Mouse (Mus musculus): Measurements from ENCODE around the gene Odc1. TPM values are rescaled to one million over a fixed set of nuclear protein-coding genes. Genes with fewer than 3 reads are reported as not detected.

Odc1 gene
- polyA plus RNA-seq, 1 experiment from 2014 or later = 339 TPM

DNA sequence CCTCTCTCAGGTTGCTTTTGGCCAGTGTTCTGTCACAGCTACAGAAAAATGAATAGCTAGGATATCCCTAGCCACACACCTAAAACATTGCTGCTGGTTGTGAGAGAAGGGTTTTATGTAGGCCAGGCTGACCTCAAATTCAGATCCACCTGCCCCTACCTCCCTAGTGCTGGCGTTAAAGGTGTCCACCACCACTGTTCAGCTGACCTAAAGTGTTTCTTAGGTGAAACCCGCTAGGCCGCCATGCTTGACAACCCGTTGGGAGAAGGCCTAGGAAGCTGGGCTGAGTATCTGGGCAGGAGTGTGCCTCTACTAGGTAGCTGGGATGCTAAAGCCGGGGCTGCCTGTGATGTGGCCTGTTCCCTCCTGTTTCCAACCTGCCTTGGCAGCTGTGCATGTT is 9.0 kb downstream of the Odc1 start:
- no peak overlapping the region for H3K4me2 ChIP-seq (ENCODE audit: low read depth, low read length, severe bottlenecking)
- peaks cover 13% of the 10 kb centered on the region; the same call in 1 of the 2 replicates for H3K4me1 ChIP-seq (replicated peaks; ENCODE audit: control insufficient read depth, insufficient read depth, low read length)
- no peaks in the 10 kb centered on the region; the same call in 1 of the 2 replicates for H3K36me3 ChIP-seq (ENCODE audit: control insufficient read depth, insufficient read depth, low read length)
- DNase-seq (ENCODE audit: low spot score) (no peak), ATAC-seq (replicated peaks; ENCODE audit: low FRiP score) (no peak)
- H3K9ac ChIP-seq (ENCODE audit: low read length) = no peak overlapping the region
- no peak overlapping the region for H3K4me3 ChIP-seq (ENCODE audit: low read depth, low read length)
- no peak overlapping the region for H3K27ac ChIP-seq (ENCODE audit: low read depth, low read length)
- H3K27me3 ChIP-seq (ENCODE audit: control insufficient read depth, insufficient read depth, low read length) = no peaks in the 10 kb centered on the region
- H3K9me3 ChIP-seq (ENCODE audit: control insufficient read depth, low read length) = no peaks in the 10 kb centered on the region
- 83% methylated on average over 5 of the region's 5 CpGs for WGBS

DNA sequence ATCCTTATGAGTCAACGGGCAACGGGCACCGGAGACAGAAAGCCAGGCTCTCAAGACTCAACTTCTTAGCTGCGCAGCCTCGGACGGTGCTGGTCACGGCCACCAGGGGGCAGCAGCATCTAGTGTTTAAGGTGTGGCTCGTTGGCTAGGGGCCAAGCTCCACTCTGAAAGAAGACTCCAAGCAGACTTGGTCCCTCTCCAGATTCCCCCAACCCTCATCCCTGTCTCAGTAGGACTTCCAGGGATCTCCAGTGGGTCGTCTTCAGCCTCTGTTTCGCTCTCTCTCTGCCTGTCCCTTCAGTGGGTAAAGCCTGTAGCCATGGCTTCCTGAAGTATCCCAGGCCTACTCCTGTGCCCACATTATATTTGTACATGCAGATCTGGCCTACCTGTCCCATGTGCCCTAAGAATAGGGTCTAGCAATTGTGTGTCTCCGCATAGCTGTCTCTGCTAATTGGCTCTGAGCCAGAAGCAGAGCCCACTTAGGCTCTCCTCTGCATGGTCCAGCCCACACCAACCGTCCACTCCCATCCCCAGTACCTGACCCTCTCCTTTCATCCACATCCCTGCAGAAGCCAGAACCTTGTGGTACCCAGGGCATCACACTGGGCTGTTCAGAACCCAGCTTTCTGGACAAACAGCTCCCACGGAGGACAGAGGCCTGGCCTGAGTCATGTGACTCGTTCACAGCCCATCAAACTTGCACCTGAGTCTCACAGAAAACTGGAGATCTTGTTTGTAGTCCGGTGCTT is 9.8 kb downstream of the Odc1 start:
- no peak overlapping the region for H3K4me3 ChIP-seq (ENCODE audit: low read depth, low read length)
- H3K27ac ChIP-seq (ENCODE audit: low read depth, low read length) = no peak overlapping the region
- peak; percentile 93 for DNase-seq (ENCODE audit: low spot score)
- WGBS = 35% methylated on average over 15 of the region's 15 CpGs
- H3K36me3 ChIP-seq (ENCODE audit: control insufficient read depth, insufficient read depth, low read length) = no peaks in the 10 kb centered on the region; the same call in 1 of the 2 replicates
- peak; percentile 41 for ATAC-seq (replicated peaks; ENCODE audit: low FRiP score)
- H3K4me1 ChIP-seq (replicated peaks; ENCODE audit: control insufficient read depth, insufficient read depth, low read length) = peaks cover 13% of the 10 kb centered on the region; the same call in 1 of the 2 replicates
- no peaks in the 10 kb centered on the region for H3K9me3 ChIP-seq (ENCODE audit: control insufficient read depth, low read length)
- no peaks in the 10 kb centered on the region for H3K27me3 ChIP-seq (ENCODE audit: control insufficient read depth, insufficient read depth, low read length)
- no peak overlapping the region for H3K9ac ChIP-seq (ENCODE audit: low read length)
- H3K4me2 ChIP-seq (ENCODE audit: low read depth, low read length, severe bottlenecking) = no peak overlapping the region

DNA sequence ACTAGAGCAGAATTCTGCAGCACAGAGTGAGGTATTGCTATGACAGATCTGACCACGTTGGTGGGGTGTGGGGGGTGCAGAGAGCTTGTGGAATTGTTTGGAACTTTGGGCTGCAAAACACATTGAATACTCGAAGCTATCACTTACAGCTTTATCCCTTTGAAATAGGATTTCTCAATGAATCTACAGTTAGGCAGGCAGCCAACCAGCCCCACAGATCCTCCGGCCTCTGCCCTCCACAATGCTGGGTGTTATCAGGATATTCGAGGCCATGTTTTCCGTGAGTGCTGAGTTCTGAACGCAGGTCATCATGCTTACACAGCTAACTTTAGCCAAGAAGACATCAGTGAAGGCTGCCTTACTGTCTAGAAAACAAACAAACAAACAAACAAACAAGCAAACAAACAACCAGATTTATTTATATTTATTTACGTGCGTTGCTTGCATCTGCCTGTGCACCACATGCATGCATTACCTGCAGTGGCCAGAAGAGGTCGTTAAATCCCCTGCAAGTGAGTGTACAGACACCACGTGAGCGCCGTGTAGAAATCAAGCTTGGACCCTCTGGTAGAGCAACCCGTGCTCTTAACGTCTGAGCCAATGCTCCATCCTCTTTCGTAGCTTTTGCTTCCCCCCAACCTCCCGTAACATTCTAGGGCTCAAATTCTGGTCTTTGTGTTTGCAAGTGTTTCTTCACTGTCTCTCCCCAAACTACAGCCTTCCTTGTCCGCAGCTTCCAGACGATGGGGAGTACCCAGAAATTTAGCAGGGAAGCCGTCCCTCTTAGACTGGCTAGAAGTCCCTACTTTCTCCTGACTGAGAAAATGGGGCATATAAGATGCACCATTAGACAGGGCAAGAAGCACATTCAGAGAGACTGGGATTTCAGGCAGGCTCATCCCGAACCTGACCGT is 12.1 kb downstream of the Odc1 start:
- no peaks in the 10 kb centered on the region; the same call in 1 of the 2 replicates for H3K36me3 ChIP-seq (ENCODE audit: control insufficient read depth, insufficient read depth, low read length)
- DNase-seq (ENCODE audit: low spot score) (peak; percentile 91), ATAC-seq (replicated peaks; ENCODE audit: low FRiP score) (peak; percentile 70)
- H3K9me3 ChIP-seq (ENCODE audit: control insufficient read depth, low read length) = no peaks in the 10 kb centered on the region
- no peak overlapping the region for H3K4me3 ChIP-seq (ENCODE audit: low read depth, low read length)
- no peaks in the 10 kb centered on the region for H3K27me3 ChIP-seq (ENCODE audit: control insufficient read depth, insufficient read depth, low read length)
- 23% methylated on average over 21 of the region's 21 CpGs for WGBS
- peak overlapping the region; percentile 84 for H3K27ac ChIP-seq (ENCODE audit: low read depth, low read length)
- peak overlapping the region; percentile 31; the same call in 1 of the 2 replicates for H3K9ac ChIP-seq (ENCODE audit: low read length)
- H3K4me1 ChIP-seq (replicated peaks; ENCODE audit: control insufficient read depth, insufficient read depth, low read length) = peaks cover 13% of the 10 kb centered on the region; the same call in 1 of the 2 replicates
- H3K4me2 ChIP-seq (ENCODE audit: low read depth, low read length, severe bottlenecking) = peak overlapping the region; percentile 29; the same call in 1 of the 2 replicates

DNA sequence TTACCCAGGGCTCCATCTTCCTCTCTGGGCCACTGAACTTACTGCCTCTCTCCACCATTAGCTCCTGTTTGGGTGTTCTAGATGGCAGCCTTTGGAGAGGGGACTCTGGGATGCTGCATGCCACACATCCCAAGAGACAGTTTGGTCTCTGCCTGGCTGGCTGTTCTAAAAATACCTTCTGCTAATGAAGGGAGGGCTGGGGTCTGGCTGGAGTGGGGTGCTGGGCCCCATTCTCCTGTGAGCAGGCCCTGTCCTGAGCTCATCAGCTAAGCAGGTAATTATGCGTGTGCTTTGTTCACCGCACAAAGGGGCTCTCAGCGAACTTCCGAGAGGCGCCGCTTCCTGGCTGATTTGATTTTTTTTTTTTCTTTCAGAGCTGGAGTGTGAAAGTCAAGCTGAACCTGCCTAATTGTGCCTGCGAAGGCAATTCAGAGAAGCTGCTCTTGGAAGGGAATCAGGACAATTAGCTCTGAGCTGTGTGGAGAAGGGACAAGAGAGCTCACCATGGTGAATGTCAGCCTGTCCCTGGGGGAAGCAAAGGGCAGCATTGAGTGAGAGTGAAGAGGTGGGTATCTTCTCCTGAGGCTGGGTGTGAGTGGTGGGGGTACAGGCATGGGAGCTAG is 12.9 kb downstream of the Odc1 start:
- H3K4me1 ChIP-seq (replicated peaks; ENCODE audit: control insufficient read depth, insufficient read depth, low read length) = peaks cover 13% of the 10 kb centered on the region; the same call in 1 of the 2 replicates
- 4% methylated on average over 7 of the region's 7 CpGs for WGBS
- ATAC-seq (replicated peaks; ENCODE audit: low FRiP score) = peak; percentile 72
- no peaks in the 10 kb centered on the region for H3K36me3 ChIP-seq (ENCODE audit: control insufficient read depth, insufficient read depth, low read length)
- H3K4me3 ChIP-seq (ENCODE audit: low read depth, low read length) = no peak overlapping the region
- DNase-seq (ENCODE audit: low spot score) = peak; percentile 81
- H3K9ac ChIP-seq (ENCODE audit: low read length) = peak overlapping the region; percentile 31; the same call in 1 of the 2 replicates
- peak overlapping the region; percentile 84 for H3K27ac ChIP-seq (ENCODE audit: low read depth, low read length)
- peak overlapping the region; percentile 29; the same call in 1 of the 2 replicates for H3K4me2 ChIP-seq (ENCODE audit: low read depth, low read length, severe bottlenecking)
- H3K27me3 ChIP-seq (ENCODE audit: control insufficient read depth, insufficient read depth, low read length) = no peaks in the 10 kb centered on the region
- H3K9me3 ChIP-seq (ENCODE audit: control insufficient read depth, low read length) = no peaks in the 10 kb centered on the region

DNA sequence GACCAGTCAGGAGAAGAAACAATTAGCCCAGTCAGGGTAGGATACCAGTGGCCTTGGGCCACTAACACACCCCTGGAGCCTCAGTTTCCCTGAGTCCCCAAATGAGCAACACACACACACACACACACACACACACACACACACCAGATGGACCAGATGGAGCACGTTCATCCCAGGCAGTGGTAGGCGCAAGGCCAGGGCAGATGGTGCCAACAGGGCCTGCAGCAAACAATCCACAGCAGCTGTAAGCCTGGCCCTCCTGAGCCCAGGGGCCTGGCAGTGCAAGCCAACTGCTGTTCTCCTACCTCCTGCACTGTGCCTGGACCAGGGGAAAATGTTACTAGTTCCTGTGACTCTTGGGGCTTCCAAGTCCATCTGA is 13.4 kb downstream of the Odc1 start:
- peak; percentile 69 for DNase-seq (ENCODE audit: low spot score)
- Histone ChIP-seq H3K27me3 (ENCODE audit: control insufficient read depth, insufficient read depth, low read length) (no peaks in the 10 kb centered on the region), H3K4me3 (ENCODE audit: low read depth, low read length) (no peak overlapping the region), H3K27ac (ENCODE audit: low read depth, low read length) (peak overlapping the region; percentile 84), H3K9me3 (ENCODE audit: control insufficient read depth, low read length) (no peaks in the 10 kb centered on the region), H3K4me2 (ENCODE audit: low read depth, low read length, severe bottlenecking) (no peak overlapping the region), H3K4me1 (replicated peaks; ENCODE audit: control insufficient read depth, insufficient read depth, low read length) (peaks cover 13% of the 10 kb centered on the region; the same call in 1 of the 2 replicates), H3K9ac (ENCODE audit: low read length) (peak overlapping the region; percentile 23; the same call in 1 of the 2 replicates), H3K36me3 (ENCODE audit: control insufficient read depth, insufficient read depth, low read length) (no peaks in the 10 kb centered on the region)
- ATAC-seq (replicated peaks; ENCODE audit: low FRiP score) = peak; percentile 47
- WGBS = 35% methylated on average over 2 of the region's 2 CpGs

DNA sequence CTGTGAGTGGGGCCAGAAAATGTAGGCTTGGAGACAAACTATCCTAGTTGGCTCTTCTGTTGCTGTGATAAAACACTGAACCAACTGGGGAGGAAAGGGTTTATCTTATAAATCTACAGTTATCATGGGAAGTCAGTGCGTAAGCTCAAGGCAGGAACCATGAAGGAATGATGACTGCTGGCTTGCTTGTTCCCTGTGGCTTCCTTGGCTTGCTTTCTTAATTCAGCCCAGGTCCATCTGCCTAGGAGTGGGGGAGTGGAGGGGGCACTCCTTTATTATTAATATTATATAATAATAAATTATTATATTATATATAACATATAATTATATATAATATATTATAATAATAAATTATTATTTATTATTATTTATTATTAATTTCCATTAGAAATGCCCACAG is 17.8 kb downstream of the Odc1 start:
- ATAC-seq (replicated peaks; ENCODE audit: low FRiP score) = no peak

DNA sequence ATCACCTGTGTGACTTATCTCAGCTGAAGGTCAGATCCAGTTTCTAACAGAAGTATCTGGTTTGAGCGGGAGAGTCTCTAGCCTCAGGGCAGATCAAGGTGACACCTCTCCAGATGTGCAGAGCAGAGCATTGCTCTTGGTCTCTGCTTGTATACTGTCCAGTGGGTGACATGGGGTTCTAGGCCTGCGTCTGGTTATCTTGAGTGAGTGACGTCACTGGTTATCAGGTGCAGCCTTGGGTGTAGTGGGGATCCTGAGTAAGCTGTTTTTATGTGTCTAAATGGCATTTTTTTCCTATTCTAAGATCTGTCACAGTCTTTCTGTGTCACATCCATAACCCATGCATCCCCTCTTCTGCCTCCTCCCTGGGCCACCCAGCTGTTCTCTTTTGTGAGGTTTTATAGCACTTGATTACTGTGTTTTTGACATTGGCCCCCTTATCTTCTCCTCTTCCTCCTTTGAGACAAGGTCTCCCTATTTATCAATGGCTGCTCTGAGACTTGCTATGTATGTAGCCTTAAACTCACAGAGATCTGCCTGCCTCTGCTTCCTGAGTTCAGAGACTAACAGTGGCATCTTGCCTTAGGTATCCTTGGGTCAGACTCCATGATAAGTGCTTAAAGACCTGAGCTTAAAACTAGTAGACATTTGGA is 20.9 kb downstream of the Odc1 start:
- 96% methylated on average over 3 of the region's 3 CpGs for WGBS
- Histone ChIP-seq H3K27me3 (ENCODE audit: control insufficient read depth, insufficient read depth, low read length) (no peaks in the 10 kb centered on the region), H3K9me3 (ENCODE audit: control insufficient read depth, low read length) (no peaks in the 10 kb centered on the region), H3K36me3 (ENCODE audit: control insufficient read depth, insufficient read depth, low read length) (no peaks in the 10 kb centered on the region), H3K4me2 (ENCODE audit: low read depth, low read length, severe bottlenecking) (no peak overlapping the region), H3K4me3 (ENCODE audit: low read depth, low read length) (no peak overlapping the region), H3K27ac (ENCODE audit: low read depth, low read length) (no peak overlapping the region), H3K4me1 (replicated peaks; ENCODE audit: control insufficient read depth, insufficient read depth, low read length) (no peaks in the 10 kb centered on the region), H3K9ac (ENCODE audit: low read length) (no peak overlapping the region)
- no peak for DNase-seq (ENCODE audit: low spot score)
- no peak for ATAC-seq (replicated peaks; ENCODE audit: low FRiP score)

More for the DNA sequence above, 17.8 kb downstream of the Odc1 start:
- Histone ChIP-seq H3K4me2 (ENCODE audit: low read depth, low read length, severe bottlenecking) (no peak overlapping the region), H3K4me3 (ENCODE audit: low read depth, low read length) (no peak overlapping the region), H3K9ac (ENCODE audit: low read length) (no peak overlapping the region), H3K4me1 (replicated peaks; ENCODE audit: control insufficient read depth, insufficient read depth, low read length) (peaks cover 7% of the 10 kb centered on the region; the same call in 1 of the 2 replicates), H3K27ac (ENCODE audit: low read depth, low read length) (no peak overlapping the region), H3K36me3 (ENCODE audit: control insufficient read depth, insufficient read depth, low read length) (no peaks in the 10 kb centered on the region), H3K27me3 (ENCODE audit: control insufficient read depth, insufficient read depth, low read length) (no peaks in the 10 kb centered on the region), H3K9me3 (ENCODE audit: control insufficient read depth, low read length) (no peaks in the 10 kb centered on the region)
- 94% methylated on average over 1 of the region's 1 CpGs for WGBS
- DNase-seq (ENCODE audit: low spot score) = no peak

DNA sequence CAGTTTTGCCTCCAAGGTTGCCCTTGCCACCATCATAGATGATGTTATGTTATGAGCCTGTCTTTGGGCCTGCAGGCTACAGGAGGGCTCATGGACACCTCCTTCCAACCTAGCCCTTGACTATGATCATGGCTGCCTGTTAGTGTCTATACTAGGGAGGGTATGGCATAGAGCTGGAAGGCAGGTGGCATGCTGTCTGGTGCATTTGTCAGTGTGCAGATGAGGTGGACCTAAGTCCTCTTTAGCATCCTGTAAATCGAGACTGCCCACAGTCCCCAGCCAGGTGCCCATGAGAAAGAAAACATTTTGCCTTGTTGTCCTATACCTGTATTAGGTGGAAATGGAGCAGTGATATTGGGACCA is 21.4 kb downstream of the Odc1 start:
- WGBS = 93% methylated on average over 1 of the region's 1 CpGs
- Histone ChIP-seq H3K36me3 (ENCODE audit: control insufficient read depth, insufficient read depth, low read length) (no peaks in the 10 kb centered on the region), H3K9ac (ENCODE audit: low read length) (no peak overlapping the region), H3K9me3 (ENCODE audit: control insufficient read depth, low read length) (no peaks in the 10 kb centered on the region), H3K4me2 (ENCODE audit: low read depth, low read length, severe bottlenecking) (no peak overlapping the region), H3K4me1 (replicated peaks; ENCODE audit: control insufficient read depth, insufficient read depth, low read length) (no peaks in the 10 kb centered on the region), H3K27me3 (ENCODE audit: control insufficient read depth, insufficient read depth, low read length) (no peaks in the 10 kb centered on the region), H3K27ac (ENCODE audit: low read depth, low read length) (no peak overlapping the region), H3K4me3 (ENCODE audit: low read depth, low read length) (no peak overlapping the region)
- DNase-seq (ENCODE audit: low spot score) (peak; percentile 37), ATAC-seq (replicated peaks; ENCODE audit: low FRiP score) (no peak)

Measured in forebrain, embryonic 11.5 days (tissue).